Mouse (Mus musculus) adrenal gland, adult 18-20 months (tissue): ENCODE measurements around the gene Aqp9. TPM values are rescaled to one million over a fixed set of nuclear protein-coding genes. Genes with fewer than 3 reads are reported as not detected.
"Not testable (repeated sequence)": the region's sequence is repeated elsewhere in the genome, so short reads cannot be mapped to it uniquely, and the experiment has no call there.

Experiments used
- DNase-seq, 2 experiments: peaks; one replicate each; pipeline ENCODE4 v3.0.0; 2021 to 2022; ENCODE audit warnings: low spot score in 2 of 2
- total RNA-seq, 2 experiments: library from RNA; stranded (reverse); gene quantifications; 1 replicate in 1 of 2; 2 replicates in 1 of 2; pipeline ENCODE4 v1.2.3; 2021

The Aqp9 gene
- total RNA-seq, 2 experiments from 2014 or later = 0.16 to 0.33 TPM

- DNase-seq = no peak
Observed at GRCm38 (mm10) chr9:71140205-71140604, 28.3 kb downstream of the Aqp9 start.

GRCm38 (mm10) chr9:71138936-71139335, 29.5 kb downstream of the Aqp9 start:
- no peak for DNase-seq

DNA sequence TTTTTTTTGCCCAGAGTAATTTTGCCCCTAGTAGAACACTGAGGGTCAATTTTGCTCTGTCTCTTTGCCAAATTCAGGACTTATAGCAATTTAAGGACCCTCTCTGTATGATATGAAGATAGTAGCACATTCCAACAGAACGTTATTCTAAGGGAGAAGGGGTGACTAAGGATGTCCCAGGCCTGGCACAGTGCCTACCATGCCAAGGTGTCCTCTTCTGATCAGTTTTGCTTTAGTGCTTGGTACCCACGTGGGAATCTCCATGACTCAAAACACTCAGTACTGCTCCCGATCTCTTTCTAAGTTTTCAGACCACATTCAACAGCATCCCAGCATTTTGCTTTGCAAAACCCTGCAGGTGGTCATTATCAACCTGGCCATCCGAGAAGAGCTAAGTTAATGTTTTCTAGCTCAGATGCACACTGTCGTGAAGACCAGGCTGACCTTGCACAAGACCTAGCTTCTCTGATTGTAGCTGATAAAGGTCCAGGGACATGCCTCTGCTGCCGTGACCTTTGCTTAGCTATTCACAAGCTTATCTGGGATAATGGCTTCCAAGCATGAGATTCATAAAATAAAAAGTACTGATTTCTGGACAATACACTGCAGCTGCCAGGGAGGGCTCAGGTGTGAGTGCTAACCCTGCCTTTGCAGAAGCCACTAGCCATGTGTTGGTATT, 31.1 kb downstream of the Aqp9 start:
- no peak for DNase-seq

DNA sequence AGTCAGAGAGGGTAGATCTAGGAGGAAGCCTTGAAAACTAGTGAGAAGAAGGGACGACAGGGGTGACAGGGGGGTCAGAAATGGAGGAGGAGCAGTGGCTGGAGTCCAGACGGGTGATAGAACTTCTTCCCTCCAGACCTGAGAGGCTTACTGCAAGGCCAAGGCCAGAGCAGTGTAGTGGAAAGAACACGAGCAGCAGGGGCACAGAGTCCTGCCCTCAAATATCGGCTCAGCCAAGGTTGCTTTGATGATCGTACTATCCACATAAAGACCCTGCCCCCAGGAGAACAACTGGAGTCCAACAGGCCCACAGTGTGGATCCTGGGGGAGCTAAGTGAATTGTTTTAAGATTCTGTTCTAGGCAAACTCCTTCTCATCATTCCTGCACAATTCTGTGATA, 33.4 kb downstream of the Aqp9 start:
- no peak for DNase-seq

DNA sequence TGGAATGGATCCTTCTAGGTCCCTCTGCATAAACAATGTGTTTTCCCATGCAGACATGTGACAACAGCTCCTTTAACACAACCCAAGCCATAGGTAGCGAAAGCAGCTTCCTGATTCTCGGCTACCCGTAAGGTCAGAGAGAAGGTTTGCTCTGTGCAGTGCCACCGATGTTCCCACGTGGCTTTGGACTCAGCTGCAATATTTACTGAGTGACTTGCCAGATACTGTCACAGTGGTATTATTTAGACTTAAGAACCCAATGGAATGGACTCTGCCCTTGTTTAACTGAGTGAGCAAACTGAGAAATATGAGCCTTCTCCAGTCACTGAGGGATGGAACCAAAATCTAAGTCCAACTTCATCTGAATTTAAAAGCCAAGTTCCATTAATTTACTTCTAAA, 35.3 kb downstream of the Aqp9 start:
- DNase-seq = no peak

GRCm38 (mm10) chr9:71131822-71132221, 36.7 kb downstream of the Aqp9 start:
- DNase-seq = no peak

DNA sequence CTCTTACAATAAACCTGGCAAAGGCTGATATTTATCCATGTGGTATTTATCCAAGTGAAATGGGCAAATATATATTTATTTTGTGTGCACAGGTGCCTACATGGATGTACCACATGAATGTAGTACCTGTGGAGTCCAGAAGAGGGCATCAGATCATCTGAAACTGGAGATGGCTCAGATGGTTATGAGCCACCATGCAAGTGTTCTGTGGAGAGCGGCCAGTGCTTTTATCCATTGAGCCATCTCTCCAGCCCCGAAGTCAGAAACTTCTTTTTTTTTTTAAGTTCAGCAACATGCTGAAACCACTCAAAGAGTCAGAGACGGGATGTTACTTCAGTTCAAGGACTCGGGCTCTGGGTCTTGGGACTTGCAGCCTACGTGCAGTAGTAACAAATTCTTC, 39.6 kb downstream of the Aqp9 start:
- DNase-seq = peak; percentile 44 to 63

DNA sequence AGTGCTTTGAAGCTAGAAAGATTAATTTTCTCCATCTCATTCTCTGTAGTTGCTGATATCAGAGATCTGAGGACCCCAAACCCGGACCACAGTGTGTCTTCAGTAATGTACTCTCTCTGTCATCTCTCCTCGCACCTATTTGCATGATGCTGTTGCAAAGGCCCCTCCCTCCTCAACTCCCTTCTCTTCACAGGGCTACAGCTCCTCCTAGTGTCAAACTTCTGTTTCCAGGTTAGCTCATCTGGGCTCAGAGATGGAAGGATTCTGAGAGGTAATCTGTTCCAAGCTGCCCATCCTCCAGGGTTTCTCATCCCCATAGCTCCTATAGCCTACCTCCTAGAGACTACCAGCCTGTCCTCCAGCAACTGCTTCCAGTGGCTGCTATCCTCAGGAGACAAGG, 42.3 kb downstream of the Aqp9 start:
- DNase-seq = no peak

- DNase-seq = not testable (repeated sequence)
Observed at GRCm38 (mm10) chr9:71123095-71123494, 45.4 kb downstream of the Aqp9 start.

DNA sequence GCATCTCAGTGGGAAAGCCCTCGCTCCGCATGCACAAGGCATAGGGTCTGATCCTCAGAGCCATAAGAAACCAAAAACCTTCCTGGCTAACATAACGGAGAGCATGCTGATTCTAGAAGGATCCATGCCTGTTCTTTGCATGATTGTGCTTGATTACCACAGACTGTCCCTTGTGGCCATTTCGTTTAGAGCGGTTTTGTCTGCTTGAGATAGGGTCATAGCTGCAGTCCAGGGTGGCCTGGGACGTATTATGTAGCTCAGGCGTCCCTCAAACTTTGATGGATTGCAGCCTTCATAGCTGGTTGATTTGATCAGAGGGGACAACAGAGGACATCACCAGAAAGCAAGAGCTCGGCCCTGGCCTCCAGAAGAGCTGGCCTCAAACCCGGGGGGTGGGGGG, 47.6 kb downstream of the Aqp9 start:
- DNase-seq = no peak

GRCm38 (mm10) chr9:71113166-71113565, 55.3 kb downstream of the Aqp9 start:
- DNase-seq = no peak

DNA sequence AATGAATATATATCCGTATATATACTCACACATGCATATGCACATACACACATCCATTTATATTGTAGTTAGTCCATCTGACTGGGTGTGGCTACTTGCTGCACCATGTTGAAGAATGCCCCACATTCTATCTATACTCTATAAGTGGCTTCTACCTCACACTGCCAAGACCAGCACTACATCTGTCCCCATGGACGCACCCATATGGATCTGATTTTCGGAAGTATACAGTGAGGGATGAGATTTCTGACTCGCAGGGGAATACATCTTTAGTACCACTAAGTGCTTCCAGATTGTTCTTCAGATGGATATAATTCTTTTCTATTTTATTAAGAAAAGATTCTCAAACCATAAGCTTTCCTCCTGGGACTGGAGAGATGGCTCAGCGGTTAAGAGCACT, 65.0 kb downstream of the Aqp9 start:
- no peak for DNase-seq

GRCm38 (mm10) chr9:71094066-71094465, 74.4 kb downstream of the Aqp9 start:
- DNase-seq = no peak

- peak in 1 of 2 experiments; percentile 18 for DNase-seq
Observed at GRCm38 (mm10) chr9:71092038-71092437, 76.4 kb downstream of the Aqp9 start.

GRCm38 (mm10) chr9:71079201-71079600, 89.3 kb downstream of the Aqp9 start:
- no peak for DNase-seq

DNA sequence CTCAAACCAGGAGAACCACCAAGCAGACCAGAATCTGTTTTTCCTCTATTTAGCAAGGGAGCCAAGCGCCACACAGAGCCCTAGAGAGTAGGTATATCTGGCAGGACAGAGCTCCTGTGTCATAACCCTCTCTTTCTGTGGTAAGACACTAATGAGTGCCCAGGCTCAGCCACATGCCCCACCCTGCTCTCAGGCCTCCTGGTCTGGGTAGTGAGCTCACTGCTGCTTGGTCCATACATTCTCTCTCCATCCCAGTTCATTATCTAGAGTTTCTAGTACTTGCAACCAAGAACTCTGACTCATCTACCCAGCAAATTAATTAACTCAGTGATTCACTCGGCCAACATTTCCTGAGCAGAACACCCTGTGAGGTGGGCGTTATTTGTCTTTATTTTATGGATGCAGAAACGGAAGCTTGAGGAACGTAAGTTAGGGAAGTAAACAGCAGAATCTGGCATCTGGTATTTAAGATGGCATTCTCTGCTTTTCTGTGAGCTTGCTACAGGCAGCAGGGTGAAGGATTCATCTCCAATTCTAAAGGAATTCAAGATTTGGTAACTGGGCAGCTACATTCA, 91.1 kb downstream of the Aqp9 start:
- DNase-seq = no peak

GRCm38 (mm10) chr9:71076201-71076648, 92.3 kb downstream of the Aqp9 start:
- no peak for DNase-seq

DNA sequence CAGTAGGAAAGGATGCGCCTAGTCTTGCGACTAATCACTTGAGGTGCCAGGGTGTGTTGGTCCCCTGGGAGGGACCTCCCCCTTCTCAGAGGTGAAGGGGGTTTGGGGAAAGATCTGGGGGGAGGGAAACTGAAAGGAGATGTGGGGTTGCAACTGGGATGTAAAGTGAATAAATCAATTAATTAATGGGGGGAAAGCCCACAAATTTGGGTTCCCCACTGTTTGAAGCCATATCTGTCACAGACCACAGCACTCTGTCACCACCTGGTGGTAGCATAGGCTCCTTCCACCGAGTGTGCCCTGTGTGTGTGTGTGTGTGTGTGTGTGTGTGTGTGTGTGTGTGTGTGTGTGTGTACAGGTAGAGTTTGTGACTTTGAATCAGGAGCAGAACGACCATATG, 94.7 kb downstream of the Aqp9 start:
- peak in 1 of 2 experiments; percentile 34 for DNase-seq

- DNase-seq = no peak
Observed at GRCm38 (mm10) chr9:71073076-71073475, 95.4 kb downstream of the Aqp9 start.

- no peak for DNase-seq
Observed at GRCm38 (mm10) chr9:71072502-71072901, 96.0 kb downstream of the Aqp9 start.

- no peak for DNase-seq
Observed at GRCm38 (mm10) chr9:71071581-71072330, 96.7 kb downstream of the Aqp9 start.

GRCm38 (mm10) chr9:71070628-71071027, 97.9 kb downstream of the Aqp9 start:
- no peak for DNase-seq
